Mouse (Mus musculus): ENCODE data around the gene Snd1. TPM values are rescaled to one million over a fixed set of nuclear protein-coding genes. Genes with fewer than 3 reads are reported as not detected.

Snd1 gene
- polyA plus RNA-seq (2014; fragmentation: Nextera tagmentation; extraction: Ambion mirVana) = 107 and 111 TPM in 2 replicates

DNA sequence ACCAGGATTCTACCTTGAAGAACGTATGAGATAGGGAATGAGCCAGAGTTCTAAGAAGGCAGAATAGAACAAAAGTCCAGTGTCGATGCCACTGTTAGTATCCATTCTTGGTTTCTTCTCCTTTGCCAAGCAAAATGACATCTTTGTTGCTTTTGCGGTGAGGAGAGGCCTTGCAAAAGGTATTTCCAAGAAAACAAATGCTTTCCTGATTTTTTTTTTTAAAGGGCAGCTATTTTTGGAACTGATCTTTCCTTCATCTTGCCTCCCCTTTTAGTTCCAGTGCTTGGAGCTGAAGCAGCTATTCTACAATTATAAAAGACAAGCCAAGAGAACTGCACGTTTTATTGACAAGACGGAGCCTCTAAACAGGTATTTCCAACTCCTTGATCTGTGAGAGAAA, at the start of gene Snd1:
Snd1 (plus strand) TSS at position 301 of the 400 bp plus-strand sequence.
- DNase-seq (ENCODE audit: low spot score) = no peak
- no peak for ATAC-seq (ENCODE audit: insufficient read depth, low FRiP score, low TSS enrichment)
- H3K36me3 ChIP-seq (ENCODE audit: control insufficient read depth, insufficient read depth, low read length) = no peaks in the 10 kb centered on the region
- WGBS = 84% methylated on average over 5 of the region's 5 CpGs
- no peaks in the 10 kb centered on the region for H3K4me1 ChIP-seq (ENCODE audit: control insufficient read depth, insufficient read depth, low read length)
- no peaks in the 10 kb centered on the region for H3K9me3 ChIP-seq (ENCODE audit: control insufficient read depth, low read length)
- H3K9ac ChIP-seq (ENCODE audit: low read length) = no peak within 1 kb of the TSS
- H3K27ac ChIP-seq (ENCODE audit: low read depth, low read length) = no peak within 1 kb of the TSS
- no peak within 1 kb of the TSS for H3K4me2 ChIP-seq (ENCODE audit: low read depth)
- H3K27me3 ChIP-seq (ENCODE audit: control insufficient read depth, insufficient read depth, low read length) = no peaks in the 10 kb centered on the region
- H3K4me3 ChIP-seq (ENCODE audit: low read depth, low read length) = no peak within 1 kb of the TSS

DNA sequence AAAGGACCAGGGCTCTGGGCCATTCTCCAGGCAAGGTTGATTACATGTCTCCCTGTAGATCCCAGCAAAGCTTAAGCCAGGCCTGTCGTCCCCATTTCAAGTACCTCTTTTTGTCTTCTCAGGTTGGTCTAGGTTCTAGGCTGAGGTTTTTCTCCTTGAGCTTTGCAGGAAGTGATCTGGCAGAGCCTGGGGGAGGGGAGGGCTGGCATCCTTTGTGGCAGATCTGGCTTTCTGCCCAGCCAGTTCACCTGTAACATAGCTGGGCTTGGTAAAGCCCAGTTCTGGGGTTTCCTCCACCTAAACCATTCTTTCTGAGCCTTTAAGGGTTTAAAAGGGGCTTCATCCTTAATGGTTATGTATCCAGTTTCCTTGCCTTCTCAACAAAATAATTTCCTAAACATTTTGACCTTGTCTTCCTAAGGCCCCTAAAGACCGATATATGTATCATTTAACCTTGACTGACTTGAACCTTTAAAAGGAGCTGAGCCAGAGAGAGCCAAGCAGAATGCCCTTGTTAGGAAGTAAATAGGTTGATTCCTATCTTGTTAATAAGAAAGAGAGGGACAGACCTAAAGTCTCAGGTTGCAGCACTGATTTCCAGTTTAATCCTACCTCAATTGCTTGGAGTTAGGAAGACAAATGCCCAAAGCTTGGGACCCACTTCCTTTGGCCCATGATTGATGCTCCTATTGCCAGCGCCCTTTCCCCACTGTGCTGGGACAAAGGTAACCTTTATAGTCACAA, 47.7 kb upstream of the Snd1 start, which contains the start of gene Fscn3:
Fscn3 (plus strand) TSS at position 694 of the 744 bp plus-strand sequence.
- Histone ChIP-seq H3K4me3 (ENCODE audit: low read depth, low read length) (no peak within 1 kb of the TSS), H3K36me3 (ENCODE audit: control insufficient read depth, insufficient read depth, low read length) (no peaks in the 10 kb centered on the region), H3K4me1 (ENCODE audit: control insufficient read depth, insufficient read depth, low read length) (no peaks in the 10 kb centered on the region), H3K4me2 (ENCODE audit: low read depth) (no peak within 1 kb of the TSS), H3K9ac (ENCODE audit: low read length) (no peak within 1 kb of the TSS), H3K27ac (ENCODE audit: low read depth, low read length) (no peak within 1 kb of the TSS), H3K9me3 (ENCODE audit: control insufficient read depth, low read length) (no peaks in the 10 kb centered on the region), H3K27me3 (ENCODE audit: control insufficient read depth, insufficient read depth, low read length) (no peaks in the 10 kb centered on the region)
- WGBS = 83% methylated on average over 3 of the region's 3 CpGs
- no peak for ATAC-seq (ENCODE audit: insufficient read depth, low FRiP score, low TSS enrichment)
- no peak for DNase-seq (ENCODE audit: low spot score)

DNA sequence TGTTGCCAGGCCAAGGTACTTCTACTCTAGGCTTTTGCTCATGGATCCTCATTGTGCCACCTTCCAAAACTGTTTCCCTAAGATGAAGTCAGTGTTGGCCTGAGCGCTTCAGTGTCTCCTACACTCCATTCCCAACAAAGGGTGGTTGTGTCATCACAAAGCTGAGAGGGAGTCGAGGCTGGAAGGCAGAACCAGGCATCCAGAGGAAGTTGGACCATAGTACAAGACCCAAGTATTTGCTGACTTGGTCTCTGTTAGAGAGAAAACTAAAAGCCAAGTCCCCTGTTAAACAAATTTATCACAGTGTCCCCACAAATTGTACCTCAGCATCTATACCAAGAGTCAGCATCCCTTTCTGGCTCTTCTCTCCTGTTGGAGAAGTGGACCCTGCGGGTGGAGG, 46.6 kb upstream of the Snd1 start, which contains the start of gene Gcc1:
Gcc1 (minus strand) TSS at position 101 of the 400 bp plus-strand sequence.
- no peak within 1 kb of the TSS for H3K27ac ChIP-seq (ENCODE audit: low read depth, low read length)
- H3K4me1 ChIP-seq (ENCODE audit: control insufficient read depth, insufficient read depth, low read length) = no peaks in the 10 kb centered on the region
- H3K27me3 ChIP-seq (ENCODE audit: control insufficient read depth, insufficient read depth, low read length) = no peaks in the 10 kb centered on the region
- H3K9me3 ChIP-seq (ENCODE audit: control insufficient read depth, low read length) = no peaks in the 10 kb centered on the region
- ATAC-seq (ENCODE audit: insufficient read depth, low FRiP score, low TSS enrichment) (no peak), DNase-seq (ENCODE audit: low spot score) (no peak)
- H3K36me3 ChIP-seq (ENCODE audit: control insufficient read depth, insufficient read depth, low read length) = no peaks in the 10 kb centered on the region
- H3K9ac ChIP-seq (ENCODE audit: low read length) = no peak within 1 kb of the TSS
- no peak within 1 kb of the TSS for H3K4me2 ChIP-seq (ENCODE audit: low read depth)
- WGBS = 90% methylated on average over 3 of the region's 3 CpGs
- no peak within 1 kb of the TSS for H3K4me3 ChIP-seq (ENCODE audit: low read depth, low read length)

DNA sequence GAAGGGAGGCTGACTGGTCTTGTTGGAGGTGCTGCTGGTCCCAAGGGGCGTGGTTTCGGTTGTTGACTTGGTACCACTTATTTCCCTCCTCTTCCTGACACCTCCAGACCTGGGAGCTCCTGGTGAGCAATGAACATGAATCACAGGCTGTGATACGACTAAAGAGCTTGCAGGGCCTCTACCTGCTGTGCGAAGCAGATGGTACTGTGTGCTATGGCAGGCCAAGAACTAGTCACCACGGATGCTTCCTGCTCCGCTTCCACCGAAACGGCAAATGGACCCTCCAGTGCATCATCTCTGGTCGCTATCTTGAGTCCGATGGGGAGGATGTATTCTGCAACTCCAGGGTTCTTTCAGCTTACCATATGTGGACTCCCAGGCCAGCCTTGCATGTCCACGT, 45.1 kb upstream of the Snd1 start:
- H3K27me3 ChIP-seq (ENCODE audit: control insufficient read depth, insufficient read depth, low read length) = no peaks in the 10 kb centered on the region
- no peak overlapping the region for H3K4me2 ChIP-seq (ENCODE audit: low read depth)
- DNase-seq (ENCODE audit: low spot score) (no peak), ATAC-seq (ENCODE audit: insufficient read depth, low FRiP score, low TSS enrichment) (no peak)
- no peaks in the 10 kb centered on the region for H3K36me3 ChIP-seq (ENCODE audit: control insufficient read depth, insufficient read depth, low read length)
- 83% methylated on average over 11 of the region's 11 CpGs for WGBS
- H3K9me3 ChIP-seq (ENCODE audit: control insufficient read depth, low read length) = no peaks in the 10 kb centered on the region
- H3K27ac ChIP-seq (ENCODE audit: low read depth, low read length) = no peak overlapping the region
- H3K4me1 ChIP-seq (ENCODE audit: control insufficient read depth, insufficient read depth, low read length) = no peaks in the 10 kb centered on the region
- H3K4me3 ChIP-seq (ENCODE audit: low read depth, low read length) = no peak overlapping the region
- no peak overlapping the region for H3K9ac ChIP-seq (ENCODE audit: low read length)

DNA sequence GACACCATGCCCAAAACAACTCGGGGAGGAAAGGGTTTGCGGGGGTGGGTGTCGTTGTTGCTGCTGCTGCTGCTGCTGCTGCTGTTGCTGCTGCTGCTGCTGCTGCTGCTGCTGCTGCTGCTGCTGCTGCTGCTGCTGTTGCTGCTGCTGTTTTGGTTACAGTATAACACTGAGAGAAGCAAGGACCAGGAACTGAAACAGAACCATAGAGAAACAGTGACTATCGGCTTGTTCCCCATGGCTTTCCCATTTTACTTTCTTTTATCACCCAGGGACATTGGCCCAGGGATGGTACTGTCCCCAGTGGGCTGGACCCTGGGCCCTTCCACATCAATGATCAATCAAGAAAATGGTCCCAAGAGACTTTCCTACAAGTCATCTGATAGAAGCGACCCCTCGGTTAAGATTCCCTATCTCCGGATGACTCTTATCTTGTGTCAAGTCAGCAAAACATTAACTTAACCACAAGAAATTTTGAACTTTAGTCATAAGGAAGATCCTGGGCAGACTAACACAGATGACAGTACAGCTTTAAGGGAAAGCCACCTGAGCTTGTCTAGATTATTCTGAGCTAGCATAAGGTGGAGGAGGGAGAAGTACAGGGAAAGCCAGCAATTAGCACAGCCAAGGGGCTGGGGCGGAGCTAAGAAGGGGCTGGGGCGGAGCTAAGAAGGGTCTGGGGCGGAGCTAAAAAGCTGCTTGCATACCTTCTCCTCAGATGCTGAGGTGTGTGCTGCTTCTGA, 44.0 kb upstream of the Snd1 start:
- no peaks in the 10 kb centered on the region for H3K4me1 ChIP-seq (ENCODE audit: control insufficient read depth, insufficient read depth, low read length)
- no peaks in the 10 kb centered on the region for H3K36me3 ChIP-seq (ENCODE audit: control insufficient read depth, insufficient read depth, low read length)
- WGBS = 75% methylated on average over 10 of the region's 10 CpGs
- no peak overlapping the region for H3K4me3 ChIP-seq (ENCODE audit: low read depth, low read length)
- no peaks in the 10 kb centered on the region for H3K27me3 ChIP-seq (ENCODE audit: control insufficient read depth, insufficient read depth, low read length)
- no peak overlapping the region for H3K27ac ChIP-seq (ENCODE audit: low read depth, low read length)
- ATAC-seq (ENCODE audit: insufficient read depth, low FRiP score, low TSS enrichment) (no peak), DNase-seq (ENCODE audit: low spot score) (no peak)
- no peak overlapping the region for H3K9ac ChIP-seq (ENCODE audit: low read length)
- no peak overlapping the region for H3K4me2 ChIP-seq (ENCODE audit: low read depth)
- H3K9me3 ChIP-seq (ENCODE audit: control insufficient read depth, low read length) = no peaks in the 10 kb centered on the region

DNA sequence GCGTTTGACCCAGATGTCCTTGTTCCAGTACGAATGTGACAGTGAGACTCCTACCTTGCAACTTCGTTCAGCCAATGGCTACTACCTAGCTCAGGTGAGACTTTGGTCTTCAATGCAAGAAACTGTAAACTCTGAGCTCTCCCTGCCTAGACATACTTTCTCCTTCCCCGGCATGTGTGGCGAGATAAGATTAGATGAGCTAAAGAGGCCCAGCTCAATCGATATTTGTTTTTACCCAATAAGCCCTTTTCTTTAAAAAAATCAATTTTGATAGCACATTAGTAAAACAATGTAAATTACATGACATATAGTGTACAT, 43.4 kb upstream of the Snd1 start:
- Histone ChIP-seq H3K4me2 (ENCODE audit: low read depth) (no peak overlapping the region), H3K4me3 (ENCODE audit: low read depth, low read length) (no peak overlapping the region), H3K27ac (ENCODE audit: low read depth, low read length) (no peak overlapping the region), H3K9me3 (ENCODE audit: control insufficient read depth, low read length) (no peaks in the 10 kb centered on the region), H3K9ac (ENCODE audit: low read length) (no peak overlapping the region), H3K27me3 (ENCODE audit: control insufficient read depth, insufficient read depth, low read length) (no peaks in the 10 kb centered on the region), H3K4me1 (ENCODE audit: control insufficient read depth, insufficient read depth, low read length) (no peaks in the 10 kb centered on the region), H3K36me3 (ENCODE audit: control insufficient read depth, insufficient read depth, low read length) (no peaks in the 10 kb centered on the region)
- WGBS = 75% methylated on average over 6 of the region's 6 CpGs
- ATAC-seq (ENCODE audit: insufficient read depth, low FRiP score, low TSS enrichment) = no peak
- no peak for DNase-seq (ENCODE audit: low spot score)

DNA sequence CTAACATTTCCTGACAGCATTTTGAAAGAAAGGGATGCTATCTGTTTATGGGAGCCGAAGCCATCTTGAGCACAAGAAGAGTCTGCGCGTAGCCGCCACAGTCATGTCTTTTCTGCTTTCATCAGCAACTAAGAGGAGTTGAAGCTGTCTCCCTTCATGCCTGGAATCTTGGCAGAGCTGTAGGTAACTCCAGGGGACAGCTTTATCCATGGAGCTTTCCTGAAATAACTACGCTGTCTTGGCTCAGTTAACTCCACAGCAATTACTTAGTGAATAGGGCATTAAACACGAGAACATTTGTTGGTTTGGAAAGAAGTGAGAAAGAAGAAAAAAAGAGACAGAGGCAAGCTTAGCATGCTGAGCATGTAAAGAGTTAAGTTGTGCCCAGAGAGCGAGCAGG, 27.0 kb upstream of the Snd1 start:
- no peak overlapping the region for H3K9ac ChIP-seq (ENCODE audit: low read length)
- no peak overlapping the region for H3K4me2 ChIP-seq (ENCODE audit: low read depth)
- H3K4me3 ChIP-seq (ENCODE audit: low read depth, low read length) = no peak overlapping the region
- WGBS = 83% methylated on average over 7 of the region's 7 CpGs
- no peaks in the 10 kb centered on the region for H3K9me3 ChIP-seq (ENCODE audit: control insufficient read depth, low read length)
- no peaks in the 10 kb centered on the region for H3K4me1 ChIP-seq (ENCODE audit: control insufficient read depth, insufficient read depth, low read length)
- H3K27me3 ChIP-seq (ENCODE audit: control insufficient read depth, insufficient read depth, low read length) = peaks cover 18% of the 10 kb centered on the region
- no peak for DNase-seq (ENCODE audit: low spot score)
- no peak overlapping the region for H3K27ac ChIP-seq (ENCODE audit: low read depth, low read length)
- ATAC-seq (ENCODE audit: insufficient read depth, low FRiP score, low TSS enrichment) = no peak
- H3K36me3 ChIP-seq (ENCODE audit: control insufficient read depth, insufficient read depth, low read length) = no peaks in the 10 kb centered on the region

DNA sequence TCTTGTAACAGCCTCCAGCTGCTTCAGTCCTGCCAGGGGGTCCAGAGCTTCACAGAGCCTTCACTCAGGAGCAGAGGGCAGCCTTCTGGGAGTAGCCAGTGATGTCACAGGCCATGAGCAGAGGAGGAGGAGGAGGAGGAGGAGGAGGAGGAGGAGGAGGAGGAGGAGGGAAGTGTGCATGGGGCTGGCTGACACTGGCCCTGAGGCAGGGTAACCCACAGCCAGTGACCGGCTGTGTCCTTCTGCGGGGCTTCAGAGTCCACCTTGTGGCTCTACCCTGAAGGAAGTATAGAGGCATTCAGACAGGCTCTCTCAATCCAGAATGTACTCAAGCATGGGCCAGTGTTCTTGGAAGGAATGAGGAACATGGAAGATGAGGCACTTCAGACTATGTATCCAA, 25.7 kb upstream of the Snd1 start, which contains the start of gene Pax4:
Pax4 (minus strand) TSS at position 101 of the 400 bp plus-strand sequence.
- Histone ChIP-seq H3K9ac (ENCODE audit: low read length) (no peak within 1 kb of the TSS), H3K27ac (ENCODE audit: low read depth, low read length) (no peak within 1 kb of the TSS), H3K4me1 (ENCODE audit: control insufficient read depth, insufficient read depth, low read length) (no peaks in the 10 kb centered on the region), H3K4me3 (ENCODE audit: low read depth, low read length) (no peak within 1 kb of the TSS), H3K9me3 (ENCODE audit: control insufficient read depth, low read length) (no peaks in the 10 kb centered on the region), H3K36me3 (ENCODE audit: control insufficient read depth, insufficient read depth, low read length) (no peaks in the 10 kb centered on the region), H3K4me2 (ENCODE audit: low read depth) (no peak within 1 kb of the TSS), H3K27me3 (ENCODE audit: control insufficient read depth, insufficient read depth, low read length) (peaks cover 18% of the 10 kb centered on the region)
- ATAC-seq (ENCODE audit: insufficient read depth, low FRiP score, low TSS enrichment) (no peak), DNase-seq (ENCODE audit: low spot score) (no peak)
- WGBS = 86% methylated on average over 2 of the region's 2 CpGs

DNA sequence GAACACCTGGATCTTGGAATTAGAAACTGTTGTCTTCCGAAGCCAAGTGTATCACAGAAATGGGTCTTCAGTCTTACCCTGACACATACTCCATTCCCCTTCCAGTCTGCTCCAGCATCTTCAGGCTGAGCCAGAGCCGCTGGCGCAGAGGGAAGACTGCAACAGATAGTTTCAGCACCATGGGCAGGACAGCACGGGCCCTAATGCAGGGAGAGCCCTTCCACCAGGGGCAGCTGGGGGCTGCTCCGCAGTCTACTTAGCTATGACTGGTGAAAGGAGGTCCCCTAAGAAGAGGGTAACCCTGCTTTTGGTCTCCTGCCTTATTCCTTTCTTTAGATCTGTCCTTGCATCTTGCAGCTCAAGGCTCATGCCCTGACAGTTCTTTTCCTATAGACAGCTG, 24.5 kb upstream of the Snd1 start:
- H3K27me3 ChIP-seq (ENCODE audit: control insufficient read depth, insufficient read depth, low read length) = peaks cover 18% of the 10 kb centered on the region
- no peaks in the 10 kb centered on the region for H3K9me3 ChIP-seq (ENCODE audit: control insufficient read depth, low read length)
- no peak overlapping the region for H3K9ac ChIP-seq (ENCODE audit: low read length)
- no peak for DNase-seq (ENCODE audit: low spot score)
- no peaks in the 10 kb centered on the region for H3K36me3 ChIP-seq (ENCODE audit: control insufficient read depth, insufficient read depth, low read length)
- no peaks in the 10 kb centered on the region for H3K4me1 ChIP-seq (ENCODE audit: control insufficient read depth, insufficient read depth, low read length)
- WGBS = 10% methylated on average over 5 of the region's 5 CpGs
- no peak overlapping the region for H3K27ac ChIP-seq (ENCODE audit: low read depth, low read length)
- H3K4me3 ChIP-seq (ENCODE audit: low read depth, low read length) = no peak overlapping the region
- no peak for ATAC-seq (ENCODE audit: insufficient read depth, low FRiP score, low TSS enrichment)
- no peak overlapping the region for H3K4me2 ChIP-seq (ENCODE audit: low read depth)

Measured in neural tube, embryonic 11.5 days (tissue).